Mouse (Mus musculus) embryonic fibroblast, embryonic 13.5 days (primary cell): ENCODE measurements around the gene Serpinf2.

Experiments used
- CTCF ChIP-seq: IDR thresholded peaks from 2 replicates; pipeline ENCODE4 v1.5.1; 2011; ENCODE audit warnings: mild to moderate bottlenecking, control low read depth, low read length, moderate library complexity, borderline replicate concordance; ENCODE audit not compliant: insufficient read depth
- POLR2A ChIP-seq: IDR thresholded peaks from 2 replicates; pipeline ENCODE4 v1.6.1; 2011; ENCODE audit warnings: low read depth, mild to moderate bottlenecking, control low read depth, low read length, moderate library complexity

GRCm38 (mm10) chr11:75420037-75420436 is 19.4 kb downstream of the Serpinf2 start:
- TF ChIP-seq POLR2A (no peak), CTCF (no peak)
